Mouse (Mus musculus): ENCODE results near the gene Cracr2a.

Gene Cracr2a

GRCm38 (mm10) chr6:127565951-127566732 lies 5.0 kb downstream of the Cracr2a start:
- no peak for DNase-seq (ENCODE audit: low read depth in 1 of 2, low spot score in 2 of 2)

GRCm38 (mm10) chr6:127571849-127572550 lies 10.9 kb downstream of the Cracr2a start:
- no peak for DNase-seq (ENCODE audit: low read depth in 1 of 2, low spot score in 2 of 2)

- DNase-seq (ENCODE audit: low read depth in 1 of 2, low spot score in 2 of 2): no peak
Observed at GRCm38 (mm10) chr6:127573779-127574463, 12.8 kb downstream of the Cracr2a start.

GRCm38 (mm10) chr6:127575194-127575593 lies 14.1 kb downstream of the Cracr2a start:
- DNase-seq (ENCODE audit: low read depth in 1 of 2, low spot score in 2 of 2): no peak

- DNase-seq (ENCODE audit: low read depth in 1 of 2, low spot score in 2 of 2): no peak
Observed at GRCm38 (mm10) chr6:127577688-127578087, 16.6 kb downstream of the Cracr2a start.

- no peak for DNase-seq (ENCODE audit: low read depth in 1 of 2, low spot score in 2 of 2)
Observed at GRCm38 (mm10) chr6:127578316-127578715, 17.2 kb downstream of the Cracr2a start.

- DNase-seq (ENCODE audit: low read depth in 1 of 2, low spot score in 2 of 2): no peak
Observed at GRCm38 (mm10) chr6:127578810-127579209, 17.7 kb downstream of the Cracr2a start.

- DNase-seq (ENCODE audit: low read depth in 1 of 2, low spot score in 2 of 2): no peak
Observed at GRCm38 (mm10) chr6:127581915-127582314, 20.8 kb downstream of the Cracr2a start.

GRCm38 (mm10) chr6:127582391-127583176 lies 21.4 kb downstream of the Cracr2a start:
- peak in 1 of 2 experiments; percentile 67 for DNase-seq (ENCODE audit: low read depth in 1 of 2, low spot score in 2 of 2)

GRCm38 (mm10) chr6:127591467-127591866 lies 30.3 kb downstream of the Cracr2a start:
- DNase-seq (ENCODE audit: low read depth in 1 of 2, low spot score in 2 of 2): no peak

- DNase-seq (ENCODE audit: low read depth in 1 of 2, low spot score in 2 of 2): no peak
Observed at GRCm38 (mm10) chr6:127593487-127593886, 32.3 kb downstream of the Cracr2a start.

- DNase-seq (ENCODE audit: low read depth in 1 of 2, low spot score in 2 of 2): no peak
Observed at GRCm38 (mm10) chr6:127599280-127599679, 38.1 kb downstream of the Cracr2a start.

- DNase-seq (ENCODE audit: low read depth in 1 of 2, low spot score in 2 of 2): no peak
Observed at GRCm38 (mm10) chr6:127605067-127606025, 44.2 kb downstream of the Cracr2a start.

- no peak for DNase-seq (ENCODE audit: low read depth in 1 of 2, low spot score in 2 of 2)
Observed at GRCm38 (mm10) chr6:127609673-127610072, 48.5 kb downstream of the Cracr2a start.

GRCm38 (mm10) chr6:127611216-127611615 lies 50.1 kb downstream of the Cracr2a start:
- no peak for DNase-seq (ENCODE audit: low read depth in 1 of 2, low spot score in 2 of 2)

- DNase-seq (ENCODE audit: low read depth in 1 of 2, low spot score in 2 of 2): no peak
Observed at GRCm38 (mm10) chr6:127614083-127614984, 53.2 kb downstream of the Cracr2a start.

GRCm38 (mm10) chr6:127616623-127617022 lies 55.5 kb downstream of the Cracr2a start:
- DNase-seq (ENCODE audit: low read depth in 1 of 2, low spot score in 2 of 2): no peak

- no peak for DNase-seq (ENCODE audit: low read depth in 1 of 2, low spot score in 2 of 2)
Observed at GRCm38 (mm10) chr6:127617258-127618025, 56.3 kb downstream of the Cracr2a start.

All from monocyte, adult 2 months (primary cell).